Mouse (Mus musculus): ENCODE measurements at regions not wholly inside any gene's neighbourhood (a gene's known extent, or its start where the extent isn't known, plus 50 kb on each side); places are given as distances from the start of the nearest gene placed in this dataset.

DNA sequence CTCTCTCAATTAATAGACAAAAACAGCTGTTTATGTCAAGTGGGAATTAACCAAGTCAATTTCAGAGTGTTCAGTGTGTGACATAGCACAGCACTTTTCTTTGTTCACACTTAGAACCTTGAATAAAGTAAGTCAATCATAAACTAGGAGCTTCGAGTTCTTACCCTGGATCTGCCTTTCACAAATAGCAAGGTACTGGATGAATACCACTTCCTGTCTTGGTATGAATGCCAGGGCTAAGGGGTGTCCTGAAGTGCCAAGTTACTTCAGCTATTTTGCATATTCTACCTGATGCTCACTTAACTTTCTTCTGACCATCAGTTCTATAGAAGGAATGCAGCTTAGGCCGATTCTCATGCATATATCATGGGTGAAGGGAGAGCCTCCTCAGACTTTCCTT lies 90.1 kb upstream of the Rasgrp1 start:
- TF ChIP-seq ZC3H11A (IDR thresholded peaks at IDR 0.05; ENCODE audit: borderline replicate concordance, low read depth, low read length) (no peak), CHD2 (IDR thresholded peaks at IDR 0.05; ENCODE audit: low read depth, low read length) (no peak), ZNF384 (IDR thresholded peaks at IDR 0.05; ENCODE audit: low read depth, low read length) (no peak), HCFC1 (IDR thresholded peaks at IDR 0.05; ENCODE audit: borderline replicate concordance, insufficient read depth, low read length) (no peak), MAFK (IDR thresholded peaks at IDR 0.05; ENCODE audit: insufficient read depth, low read depth, low read length) (no peak)
- in situ Hi-C loops (cut with MboI; ENCODE audit: low sequenced_read_pairs in 2 of 2, unreplicated experiment in 2 of 2) = loop anchor here (25.0 kb wide), 2 partner anchors 171 to 546 kb away; partner anchors contain the start of gene Tmco5 (in 1 of the 2)
- peaks cover 0 to 2% of the 10 kb centered on the region in 2 experiments; a peak in 1 of 4 replicates for H3K4me1 ChIP-seq (ENCODE audit: control insufficient read depth in 2 of 2, insufficient read depth in 2 of 2, low read length in 2 of 2, poor library complexity in 1 of 2)
- no peaks in the 10 kb centered on the region for H3K9me3 ChIP-seq (ENCODE audit: control insufficient read depth, insufficient read depth, low read depth, low read length)
- no peak for DNase-seq (ENCODE audit: low read depth, low spot score)
- H3K36me3 ChIP-seq (ENCODE audit: control insufficient read depth, insufficient read depth, low read length, poor library complexity, severe bottlenecking) = no peaks in the 10 kb centered on the region
- no peak overlapping the region for H3K4me3 ChIP-seq (ENCODE audit: insufficient read depth in 1 of 2, low read depth in 1 of 2, low read length in 2 of 2, poor library complexity in 1 of 2, severe bottlenecking in 1 of 2)
- H3K9ac ChIP-seq (ENCODE audit: insufficient read depth, low read depth, low read length, poor library complexity, severe bottlenecking) = no peak overlapping the region
- no peak overlapping the region for H3K27ac ChIP-seq (ENCODE audit: insufficient read depth, low read depth, low read length, poor library complexity, severe bottlenecking)

DNA sequence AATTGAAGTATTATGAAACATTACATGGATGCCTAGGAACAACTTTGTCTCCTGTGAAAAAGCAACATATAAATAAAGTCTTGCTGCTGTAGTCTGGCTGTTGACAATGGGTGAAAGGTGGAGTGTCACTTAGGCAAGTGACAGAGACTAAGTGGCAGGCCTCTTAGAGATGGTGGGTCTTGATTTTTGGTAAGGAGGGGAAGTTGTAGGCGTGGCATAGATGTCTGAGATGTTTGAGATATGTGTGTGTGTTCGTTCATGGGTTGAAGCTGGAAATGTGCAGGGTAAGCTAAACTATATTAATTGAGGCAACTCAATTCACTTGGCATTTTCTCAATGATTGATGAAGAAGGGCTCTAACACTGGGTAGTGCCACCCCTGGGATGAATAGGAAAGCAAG lies 90.7 kb upstream of the Rasgrp1 start:
- in situ Hi-C loops (cut with MboI; ENCODE audit: low sequenced_read_pairs in 2 of 2, unreplicated experiment in 2 of 2) = loop anchor here (25.0 kb wide), 2 partner anchors 171 to 546 kb away; partner anchors contain the start of gene Tmco5 (in 1 of the 2)
- no peak for TF ChIP-seq HCFC1 (IDR thresholded peaks at IDR 0.05; ENCODE audit: borderline replicate concordance, insufficient read depth, low read length)
- TF ChIP-seq MAFK (IDR thresholded peaks at IDR 0.05; ENCODE audit: insufficient read depth, low read depth, low read length) = no peak
- TF ChIP-seq ZNF384 (IDR thresholded peaks at IDR 0.05; ENCODE audit: low read depth, low read length) = no peak
- no peak for TF ChIP-seq CHD2 (IDR thresholded peaks at IDR 0.05; ENCODE audit: low read depth, low read length)
- no peak for TF ChIP-seq ZC3H11A (IDR thresholded peaks at IDR 0.05; ENCODE audit: borderline replicate concordance, low read depth, low read length)
- Histone ChIP-seq H3K4me1 (ENCODE audit: control insufficient read depth in 2 of 2, insufficient read depth in 2 of 2, low read length in 2 of 2, poor library complexity in 1 of 2) (peaks cover 0 to 2% of the 10 kb centered on the region in 2 experiments; a peak in 1 of 4 replicates), H3K36me3 (ENCODE audit: control insufficient read depth, insufficient read depth, low read length, poor library complexity, severe bottlenecking) (no peaks in the 10 kb centered on the region), H3K27ac (ENCODE audit: insufficient read depth, low read depth, low read length, poor library complexity, severe bottlenecking) (no peak overlapping the region), H3K9ac (ENCODE audit: insufficient read depth, low read depth, low read length, poor library complexity, severe bottlenecking) (no peak overlapping the region), H3K9me3 (ENCODE audit: control insufficient read depth, insufficient read depth, low read depth, low read length) (no peaks in the 10 kb centered on the region), H3K4me3 (ENCODE audit: insufficient read depth in 1 of 2, low read depth in 1 of 2, low read length in 2 of 2, poor library complexity in 1 of 2, severe bottlenecking in 1 of 2) (no peak overlapping the region)
- no peak for DNase-seq (ENCODE audit: low read depth, low spot score)

DNA sequence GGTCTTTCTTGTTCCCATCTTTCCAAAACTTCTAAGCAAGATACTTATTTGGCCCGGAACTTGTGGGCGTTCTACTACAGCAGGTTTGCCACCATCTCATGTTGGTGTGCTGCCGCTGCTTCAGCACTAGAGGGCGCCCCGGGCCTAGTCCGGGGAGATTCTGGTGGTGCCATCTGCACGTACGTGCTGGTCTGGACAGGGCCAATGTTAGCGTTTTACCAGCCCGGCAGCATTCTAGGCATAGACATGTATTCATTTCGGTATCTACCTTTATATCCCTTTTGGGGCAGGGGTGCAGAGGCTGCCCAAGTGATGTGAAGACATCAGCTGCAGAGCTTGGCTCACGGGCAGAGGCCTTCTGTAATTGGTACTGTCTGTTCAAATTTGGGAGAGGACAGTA lies 95.3 kb upstream of the Rasgrp1 start:
- Histone ChIP-seq H3K9ac (ENCODE audit: insufficient read depth, low read depth, low read length, poor library complexity, severe bottlenecking) (no peak overlapping the region), H3K27ac (ENCODE audit: insufficient read depth, low read depth, low read length, poor library complexity, severe bottlenecking) (no peak overlapping the region), H3K4me1 (ENCODE audit: control insufficient read depth in 2 of 2, insufficient read depth in 2 of 2, low read length in 2 of 2, poor library complexity in 1 of 2) (no peaks in the 10 kb centered on the region), H3K36me3 (ENCODE audit: control insufficient read depth, insufficient read depth, low read length, poor library complexity, severe bottlenecking) (no peaks in the 10 kb centered on the region), H3K9me3 (ENCODE audit: control insufficient read depth, insufficient read depth, low read depth, low read length) (no peaks in the 10 kb centered on the region), H3K4me3 (ENCODE audit: insufficient read depth in 1 of 2, low read depth in 1 of 2, low read length in 2 of 2, poor library complexity in 1 of 2, severe bottlenecking in 1 of 2) (no peak overlapping the region)
- in situ Hi-C loops (cut with MboI; ENCODE audit: low sequenced_read_pairs in 2 of 2, unreplicated experiment in 2 of 2) = loop anchor here (25.0 kb wide), 2 partner anchors 176 to 551 kb away; partner anchors contain the start of gene Tmco5 (in 1 of the 2)
- no peak for TF ChIP-seq ZC3H11A (IDR thresholded peaks at IDR 0.05; ENCODE audit: borderline replicate concordance, low read depth, low read length)
- TF ChIP-seq CHD2 (IDR thresholded peaks at IDR 0.05; ENCODE audit: low read depth, low read length) = no peak
- no peak for TF ChIP-seq HCFC1 (IDR thresholded peaks at IDR 0.05; ENCODE audit: borderline replicate concordance, insufficient read depth, low read length)
- TF ChIP-seq ZNF384 (IDR thresholded peaks at IDR 0.05; ENCODE audit: low read depth, low read length) = no peak
- TF ChIP-seq MAFK (IDR thresholded peaks at IDR 0.05; ENCODE audit: insufficient read depth, low read depth, low read length) = no peak
- peak; percentile 31 for DNase-seq (ENCODE audit: low read depth, low spot score)

- in situ Hi-C loops (cut with MboI; ENCODE audit: low sequenced_read_pairs in 2 of 2, unreplicated experiment in 2 of 2) = loop anchor here (25.0 kb wide), 2 partner anchors 176 to 551 kb away; partner anchors contain the start of gene Tmco5 (in 1 of the 2)
- peak; percentile 38 for DNase-seq (ENCODE audit: low read depth, low spot score)
- H3K36me3 ChIP-seq (ENCODE audit: control insufficient read depth, insufficient read depth, low read length, poor library complexity, severe bottlenecking) = no peaks in the 10 kb centered on the region
- H3K4me1 ChIP-seq (ENCODE audit: control insufficient read depth in 2 of 2, insufficient read depth in 2 of 2, low read length in 2 of 2, poor library complexity in 1 of 2) = no peaks in the 10 kb centered on the region
- H3K9ac ChIP-seq (ENCODE audit: insufficient read depth, low read depth, low read length, poor library complexity, severe bottlenecking) = no peak overlapping the region
- H3K4me3 ChIP-seq (ENCODE audit: insufficient read depth in 1 of 2, low read depth in 1 of 2, low read length in 2 of 2, poor library complexity in 1 of 2, severe bottlenecking in 1 of 2) = no peak overlapping the region
- no peak overlapping the region for H3K27ac ChIP-seq (ENCODE audit: insufficient read depth, low read depth, low read length, poor library complexity, severe bottlenecking)
- no peaks in the 10 kb centered on the region for H3K9me3 ChIP-seq (ENCODE audit: control insufficient read depth, insufficient read depth, low read depth, low read length)
- TF ChIP-seq MAFK (IDR thresholded peaks at IDR 0.05; ENCODE audit: insufficient read depth, low read depth, low read length) (no peak), ZC3H11A (IDR thresholded peaks at IDR 0.05; ENCODE audit: borderline replicate concordance, low read depth, low read length) (peak; percentile 40; the same call in 1 of the 2 replicates)
These were observed 96.0 kb upstream of the Rasgrp1 start for GRCm38 (mm10) chr2:117438586-117439371.
